Mouse (Mus musculus) T-helper 2 cell (primary cell): ENCODE data around the gene Slc8b1.

ENCODE experiments used
- in situ Hi-C: fragments of 300-600 bp; cut with MboI, MseI; formaldehyde crosslinking; loops from one replicate; pipeline ENCODE4 v1.15.1; 2025; ENCODE audit warnings: high pct_unique_total_duplicates

Slc8b1 gene

DNA sequence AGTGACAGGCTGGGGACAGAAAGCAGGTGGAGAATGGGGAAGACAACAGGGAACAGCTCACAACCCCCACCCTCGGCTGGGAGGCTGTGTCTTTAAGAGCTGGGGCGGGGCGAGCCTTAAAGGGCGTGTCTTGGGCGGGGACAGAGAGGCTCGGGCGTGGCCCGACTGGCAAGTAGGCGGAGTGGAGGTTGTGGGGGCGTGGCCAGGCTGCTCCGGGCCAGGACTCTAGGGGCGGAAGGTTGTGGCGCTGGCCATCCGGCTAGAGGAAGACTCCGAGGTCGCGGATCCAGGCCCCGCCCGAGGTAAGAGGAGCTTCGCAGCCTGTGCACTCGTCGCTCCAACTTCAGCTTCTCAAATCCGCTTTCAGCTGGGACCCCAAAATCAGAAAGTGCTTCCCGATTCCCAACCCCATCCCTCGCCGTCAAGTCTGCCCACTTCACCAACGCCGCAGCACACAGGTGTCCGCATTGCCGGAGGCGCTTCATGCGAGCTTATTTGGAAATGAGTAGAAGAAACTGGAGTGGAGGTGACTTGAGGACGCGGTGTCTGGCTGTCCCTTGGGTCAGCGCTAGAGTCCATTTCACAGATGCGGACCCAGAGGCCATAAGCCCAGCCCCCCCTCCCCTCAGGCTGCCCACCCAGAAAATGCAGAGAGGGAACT is at the start of gene Slc8b1:
Slc8b1 (plus strand) TSS at position 187 of the 661 bp plus-strand sequence.
- in situ Hi-C loops, result loop anchor here (10.0 kb wide), 1 partner anchor 944 kb away; the partner anchor contains the start of genes Erp29 and Tmem116

DNA sequence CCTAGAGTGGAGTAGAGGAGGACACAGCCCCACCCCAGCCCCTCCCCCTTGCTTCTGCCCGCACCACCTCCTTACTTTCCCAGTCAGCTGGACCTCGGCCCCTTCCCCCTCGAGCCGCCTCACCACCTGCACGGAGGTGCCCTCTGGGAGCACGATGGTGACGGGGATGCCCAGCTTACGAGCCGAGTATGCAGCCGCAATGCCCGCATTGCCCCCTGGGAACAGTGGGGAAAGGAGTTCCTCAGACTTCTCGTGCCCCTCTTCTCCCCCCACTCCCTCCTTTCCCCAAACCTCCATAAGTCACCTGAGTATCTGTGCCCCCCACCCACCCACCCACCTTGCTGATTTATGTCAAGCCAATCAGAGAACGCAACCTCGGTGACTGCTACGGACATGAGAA is 49.1 kb upstream of the Slc8b1 start:
- in situ Hi-C loops, result no loop called here

DNA sequence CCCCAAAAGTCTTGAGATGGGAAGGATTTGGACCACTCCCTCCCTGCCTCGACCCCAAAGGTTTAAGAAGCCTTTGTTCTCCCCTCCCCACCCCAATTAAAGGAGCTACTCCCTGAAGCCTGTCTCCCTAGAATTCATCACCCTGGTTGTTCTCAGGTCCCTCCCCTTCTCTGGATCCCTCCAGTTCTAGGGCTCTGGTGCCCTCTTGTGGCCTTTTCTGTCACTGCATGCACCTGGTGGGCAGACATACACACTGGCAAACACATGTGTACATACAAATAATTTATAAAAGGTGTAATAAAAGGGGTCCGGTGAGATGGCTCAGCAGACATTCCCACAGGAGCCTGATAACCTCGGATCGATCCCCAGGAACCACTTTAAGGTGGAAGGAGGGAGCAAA is 46.6 kb upstream of the Slc8b1 start:
- in situ Hi-C loops, result no loop called here

DNA sequence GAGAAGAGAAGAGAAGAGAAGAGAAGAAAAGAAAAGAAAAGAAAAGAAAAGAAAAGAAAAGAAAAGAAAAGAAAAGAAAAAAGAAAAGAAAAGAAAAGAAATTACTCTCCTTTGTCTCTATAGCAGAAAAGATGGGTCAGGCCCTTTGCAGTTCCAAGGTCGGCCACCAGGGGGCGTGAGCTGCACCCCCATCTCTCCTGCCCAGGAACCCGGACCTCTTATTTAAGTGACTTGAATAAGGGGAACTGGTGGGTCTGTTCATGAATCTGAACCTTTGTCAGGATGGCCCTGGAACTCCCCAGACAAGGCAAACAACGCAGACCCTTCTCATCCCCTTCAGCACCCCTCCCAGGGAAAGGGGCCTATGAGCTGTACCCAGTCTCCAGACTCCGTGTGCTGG is 45.9 kb upstream of the Slc8b1 start:
- in situ Hi-C loops, result no loop called here

DNA sequence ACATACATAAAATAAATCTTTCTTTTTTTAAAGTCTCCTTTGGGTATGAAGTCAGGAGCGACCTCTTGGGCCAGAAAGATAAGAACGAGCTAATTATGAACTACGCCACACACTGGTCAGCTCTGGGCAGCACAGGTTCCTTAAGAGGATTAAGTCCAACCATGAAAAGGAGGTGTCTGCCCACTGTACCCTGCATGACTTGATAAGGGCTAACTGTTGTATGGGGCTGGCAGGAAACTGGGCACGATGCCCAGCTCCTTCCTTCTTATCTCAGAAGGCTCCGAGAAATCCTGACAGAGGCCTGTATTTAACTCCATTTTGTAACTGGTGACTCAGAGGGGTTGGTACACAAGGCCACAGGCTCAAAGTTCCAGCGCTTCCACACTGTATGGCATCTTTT is 45.1 kb upstream of the Slc8b1 start:
- in situ Hi-C loops, result no loop called here

DNA sequence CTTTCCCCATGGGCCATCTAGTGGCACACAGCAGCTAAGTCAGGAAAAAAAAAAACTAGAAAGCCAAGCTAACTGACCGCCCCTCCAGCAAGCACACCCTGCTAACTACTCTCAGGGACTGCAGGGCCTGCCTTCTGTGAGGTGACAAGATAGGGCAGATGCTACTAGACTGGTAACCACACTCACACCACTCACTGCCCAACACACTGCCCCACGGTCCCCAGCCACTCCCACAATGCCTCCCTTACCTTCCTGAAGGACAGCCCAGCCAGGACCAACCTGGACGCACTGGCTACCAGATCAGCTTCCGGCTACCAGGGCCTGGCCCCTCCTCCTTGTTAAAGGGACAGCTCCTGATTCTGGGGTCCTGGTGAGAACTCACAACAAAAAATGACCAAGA is 43.9 kb upstream of the Slc8b1 start:
- in situ Hi-C loops, result no loop called here

DNA sequence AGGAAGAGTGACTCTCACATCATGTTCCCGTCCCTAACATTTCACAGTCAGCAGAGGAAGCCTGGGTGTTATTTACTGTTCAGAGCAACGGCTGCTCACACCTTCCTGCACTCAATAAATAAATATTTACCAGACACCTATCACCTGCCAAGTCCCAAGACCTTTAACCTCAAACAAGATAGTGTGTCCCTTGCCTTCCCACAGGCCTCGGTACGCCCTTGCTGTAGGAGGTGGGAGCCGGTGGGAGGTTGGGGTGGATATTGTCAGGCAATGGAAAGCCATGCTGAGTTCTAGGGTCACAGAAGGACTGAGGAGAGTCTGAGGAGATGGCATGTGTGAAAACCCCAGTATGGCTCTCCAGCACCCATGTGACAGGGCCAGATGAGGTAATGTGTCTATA is 42.6 kb upstream of the Slc8b1 start:
- in situ Hi-C loops, result no loop called here

DNA sequence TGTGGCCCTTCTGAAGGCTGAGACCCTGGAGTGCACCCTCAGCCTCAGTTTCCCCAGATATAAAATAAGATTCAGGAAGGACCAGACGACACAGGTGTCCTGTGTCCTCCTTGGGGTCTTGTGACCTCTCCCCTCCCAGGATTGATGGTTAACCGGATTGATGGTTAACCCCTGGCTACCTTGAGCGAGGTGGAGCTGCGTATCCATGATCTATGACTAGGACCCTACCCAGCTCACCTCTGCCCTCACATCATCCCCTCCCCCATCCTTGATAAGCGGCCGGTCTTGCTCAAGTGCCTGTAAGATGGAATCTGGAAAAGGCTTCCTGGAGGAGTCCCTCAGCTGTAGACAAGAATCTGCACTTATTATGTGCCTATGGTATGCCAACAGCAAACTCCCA is 42.1 kb upstream of the Slc8b1 start:
- in situ Hi-C loops, result no loop called here

DNA sequence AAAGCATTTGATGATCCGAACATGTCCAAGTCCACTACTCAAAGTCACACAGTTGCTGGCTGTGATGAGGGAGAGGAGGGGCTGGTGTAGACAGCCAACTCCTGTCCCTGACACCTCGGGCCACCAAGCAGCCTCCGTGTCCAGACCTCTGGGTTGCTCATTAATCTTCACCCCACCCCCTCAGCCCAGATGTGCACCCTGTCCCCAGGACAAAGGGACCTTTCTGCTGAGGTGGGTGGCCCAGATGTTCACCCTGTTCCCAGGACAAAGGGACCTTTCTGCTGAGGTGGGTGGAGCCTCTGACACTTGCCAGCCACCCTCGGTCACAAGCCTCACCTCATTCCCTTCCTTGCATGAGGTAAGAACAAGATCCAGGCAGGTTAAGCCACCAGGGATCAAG is 39.4 kb upstream of the Slc8b1 start:
- in situ Hi-C loops, result no loop called here

DNA sequence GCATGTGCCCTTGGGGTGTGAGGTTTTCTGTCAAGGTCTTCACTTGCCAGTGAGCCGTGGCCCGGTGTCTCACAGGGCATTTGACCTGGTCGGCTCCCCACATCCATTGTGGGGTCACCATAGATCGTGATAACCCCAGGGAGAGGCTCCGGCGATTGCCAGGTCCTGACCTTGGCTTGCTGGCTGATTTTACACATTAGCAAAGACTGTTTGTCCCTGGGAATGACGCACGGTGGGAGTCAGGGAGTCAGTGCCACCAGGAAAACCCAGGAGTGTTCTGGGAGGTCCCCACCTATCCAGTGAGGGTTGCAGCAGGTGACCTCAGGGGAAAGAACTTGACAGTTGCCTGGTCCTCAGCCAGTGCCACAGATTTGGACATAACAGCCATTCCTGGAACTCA is 38.2 kb upstream of the Slc8b1 start, which contains the start of gene Sdsl:
Sdsl (minus strand) TSS at position 41 of the 400 bp plus-strand sequence.
- in situ Hi-C loops, result no loop called here

DNA sequence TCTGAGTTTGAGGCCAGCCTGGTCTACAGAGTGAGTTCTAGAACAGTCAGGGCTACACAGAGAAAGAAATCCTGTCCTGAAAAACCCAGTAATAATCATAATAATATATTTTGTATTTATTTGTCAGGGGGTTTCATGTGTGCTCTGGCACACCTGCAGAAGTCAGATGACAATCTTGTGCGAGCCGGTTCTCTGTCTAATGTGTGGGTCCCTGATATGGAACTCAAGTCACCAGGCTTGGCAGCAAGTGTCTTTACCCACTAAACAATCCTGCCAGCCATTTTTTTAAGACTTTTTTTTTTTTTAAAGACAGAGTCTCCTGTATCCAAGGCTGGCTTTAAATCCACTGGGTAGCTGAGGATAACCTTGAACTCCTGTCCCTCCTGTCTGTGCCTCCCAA is 37.6 kb upstream of the Slc8b1 start:
- in situ Hi-C loops, result no loop called here

DNA sequence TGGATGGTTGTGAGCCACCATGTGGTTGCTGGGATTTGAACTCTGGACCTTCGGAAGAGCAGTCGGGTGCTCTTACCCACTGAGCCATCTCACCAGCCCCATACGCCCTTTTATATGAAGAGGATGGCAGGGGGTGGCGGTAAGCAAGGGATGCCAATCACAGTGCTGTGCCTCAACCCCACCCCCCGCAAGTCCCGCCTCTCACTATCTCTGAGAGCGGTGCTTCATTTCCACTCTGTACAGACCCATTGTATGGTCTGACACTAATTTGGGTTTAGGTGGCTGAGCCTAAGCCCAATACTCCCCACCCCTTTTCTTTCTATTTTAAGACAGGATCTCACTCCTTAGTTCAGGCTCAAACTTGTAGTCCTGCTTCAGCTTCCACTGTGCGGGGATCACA is 35.1 kb upstream of the Slc8b1 start:
- in situ Hi-C loops, result no loop called here

DNA sequence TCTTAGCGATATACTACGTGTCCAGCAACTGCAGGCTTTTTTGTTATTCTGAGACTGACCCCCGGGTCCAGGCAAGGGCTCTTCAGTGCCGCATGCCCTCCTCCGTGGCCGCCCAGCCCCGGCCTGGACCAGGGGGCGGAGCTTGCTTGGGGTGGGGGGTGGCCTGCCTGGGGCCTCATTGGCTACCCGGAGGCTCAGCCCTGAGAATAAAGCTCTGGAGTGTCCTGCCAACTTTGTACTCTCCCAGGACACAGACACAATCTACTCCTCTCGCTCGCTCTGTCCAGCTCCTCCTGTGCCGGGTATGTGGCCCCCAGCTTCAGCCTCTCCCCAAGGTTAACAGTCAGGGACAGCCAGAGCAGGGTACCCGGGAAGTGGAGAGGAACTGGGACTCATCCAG is 34.7 kb upstream of the Slc8b1 start, which contains the start of gene Sds:
Sds (plus strand) TSS at position 231 of the 400 bp plus-strand sequence.
- in situ Hi-C loops, result no loop called here

DNA sequence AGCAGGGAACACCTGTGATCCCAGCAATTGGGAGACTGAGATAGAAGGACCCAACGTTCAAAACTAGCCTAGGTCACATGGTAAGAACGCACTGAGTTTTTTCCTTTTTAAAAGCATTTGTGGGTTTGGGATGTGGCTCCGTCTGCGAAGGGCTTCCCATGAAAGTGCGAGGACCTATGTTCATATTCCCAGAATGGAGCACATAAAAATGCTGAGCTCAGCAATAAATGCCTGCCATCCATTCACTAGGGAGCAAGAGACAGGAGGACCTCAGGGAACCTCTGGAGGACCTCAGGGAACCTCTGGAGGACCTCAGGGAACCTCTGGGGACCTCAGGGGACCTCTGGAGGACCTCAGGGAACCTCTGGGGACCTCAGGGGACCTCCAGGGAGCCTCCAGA is 33.0 kb upstream of the Slc8b1 start:
- in situ Hi-C loops, result no loop called here

DNA sequence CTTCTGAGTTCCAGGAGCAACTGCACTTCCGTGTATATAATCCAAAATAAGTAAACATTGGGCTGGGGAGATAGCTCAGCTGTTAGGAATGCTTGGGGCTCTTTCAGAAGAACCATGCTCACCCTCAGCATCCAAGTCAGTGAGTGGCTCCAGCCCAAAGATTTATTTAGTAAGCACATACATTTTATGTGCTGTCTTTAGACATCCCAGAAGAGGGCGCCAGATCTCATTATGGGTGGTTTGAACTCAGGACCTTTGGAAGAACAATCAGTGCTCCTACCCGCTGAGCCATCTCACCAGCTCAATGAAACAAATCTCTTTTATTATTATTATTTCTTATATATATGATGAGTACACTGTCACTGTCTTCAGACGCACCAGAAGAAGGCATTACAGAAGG is 31.4 kb upstream of the Slc8b1 start:
- in situ Hi-C loops, result no loop called here

DNA sequence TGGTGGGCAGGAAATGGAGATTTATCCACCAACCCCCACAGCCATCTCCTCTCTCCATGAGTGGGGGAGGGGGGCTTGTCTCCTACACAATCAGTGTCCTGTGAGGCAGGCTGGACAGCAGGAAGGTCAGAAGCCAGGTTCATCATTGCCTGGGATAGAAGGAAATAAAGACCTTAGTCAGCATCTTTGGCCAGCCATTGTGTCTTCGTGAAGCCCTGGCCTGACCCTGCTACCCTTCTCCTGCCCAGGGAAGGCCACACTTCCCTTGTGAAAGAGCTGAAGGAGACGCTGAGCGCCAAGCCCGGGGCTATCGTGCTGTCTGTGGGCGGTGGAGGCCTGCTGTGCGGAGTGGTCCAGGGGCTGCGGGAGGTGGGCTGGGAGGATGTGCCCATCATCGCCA is 29.8 kb upstream of the Slc8b1 start:
- in situ Hi-C loops, result no loop called here

DNA sequence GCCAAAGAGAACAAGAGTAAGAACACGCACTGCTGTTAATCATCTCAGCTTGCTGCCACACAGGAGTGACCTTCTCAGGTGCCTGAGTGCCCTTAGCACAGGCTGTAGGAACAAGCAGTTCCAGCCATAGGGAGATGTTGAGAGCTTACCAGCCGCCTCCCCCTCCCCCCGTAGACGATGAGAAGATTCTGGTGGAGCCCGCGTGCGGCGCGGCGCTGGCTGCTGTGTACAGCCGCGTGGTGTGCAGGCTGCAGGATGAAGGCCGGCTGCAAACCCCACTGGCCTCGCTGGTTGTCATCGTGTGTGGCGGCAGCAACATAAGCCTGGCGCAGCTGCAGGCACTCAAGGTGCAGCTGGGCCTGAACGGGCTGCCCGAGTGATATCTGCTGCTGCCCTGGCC is 27.6 kb upstream of the Slc8b1 start:
- in situ Hi-C loops, result no loop called here

DNA sequence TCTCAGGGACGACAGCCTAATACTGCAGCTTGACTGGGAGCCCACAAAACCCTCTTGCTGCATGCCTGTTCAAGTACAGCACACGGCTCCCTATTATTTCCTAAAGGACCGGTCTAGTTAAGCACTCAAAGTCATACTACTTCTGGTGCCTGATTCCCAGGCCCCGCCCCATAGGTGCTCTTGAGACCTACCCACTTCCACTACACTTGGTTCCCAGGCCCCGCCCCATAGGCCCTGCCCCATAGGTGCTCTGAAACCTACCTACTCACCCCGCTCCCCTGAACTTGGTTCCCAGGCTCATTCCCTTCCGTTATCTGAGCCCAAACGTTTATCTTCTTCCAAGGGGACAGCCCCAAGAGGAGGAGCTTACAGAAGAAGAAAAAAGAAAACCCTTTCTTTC is 23.1 kb upstream of the Slc8b1 start:
- in situ Hi-C loops, result no loop called here

DNA sequence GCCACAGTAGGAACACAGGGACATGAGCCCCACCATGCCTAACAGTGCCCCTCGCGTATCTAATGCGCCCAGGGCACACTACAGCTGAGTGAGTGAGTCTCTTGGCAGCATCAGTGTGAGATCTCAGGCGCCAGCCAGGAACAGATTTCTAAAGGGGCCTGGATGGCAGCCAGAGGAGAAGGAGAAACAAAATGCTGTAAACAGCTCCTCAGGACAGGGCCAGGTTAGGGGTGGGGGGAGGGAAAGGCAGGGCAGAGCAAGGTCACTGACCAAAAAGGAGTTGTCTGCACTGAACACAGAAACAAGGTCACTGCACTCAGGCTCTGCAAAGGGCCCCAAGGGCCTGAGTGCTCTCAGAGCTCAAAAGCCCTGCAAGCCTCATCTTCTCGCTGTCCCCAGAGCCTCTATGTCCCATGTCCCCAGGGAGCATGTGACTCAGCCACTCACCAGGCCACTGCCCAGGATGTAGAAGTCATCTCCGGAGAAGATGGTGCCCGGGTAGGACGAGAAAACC is 20.2 kb upstream of the Slc8b1 start:
- in situ Hi-C loops, result no loop called here

DNA sequence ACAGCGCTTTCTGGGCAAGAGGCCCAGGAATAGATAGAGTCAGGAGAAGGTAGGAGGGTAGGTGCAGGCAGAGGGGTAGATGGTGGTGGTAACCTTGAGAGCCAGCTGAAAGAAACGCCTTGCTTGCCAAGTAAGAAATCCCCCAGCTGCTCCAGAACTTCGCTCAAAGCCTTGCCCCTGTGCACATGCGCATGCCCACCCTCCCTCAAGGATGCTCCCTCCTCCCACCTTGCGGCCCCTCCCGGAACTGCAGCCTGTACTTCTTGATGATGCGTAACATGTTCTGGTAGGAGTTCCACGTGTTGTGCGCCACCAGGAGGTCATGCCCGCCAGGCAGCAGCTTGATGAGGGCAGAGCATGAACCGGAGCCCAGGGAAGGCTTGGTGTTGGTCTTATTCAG is 18.5 kb upstream of the Slc8b1 start:
- in situ Hi-C loops, result no loop called here

DNA sequence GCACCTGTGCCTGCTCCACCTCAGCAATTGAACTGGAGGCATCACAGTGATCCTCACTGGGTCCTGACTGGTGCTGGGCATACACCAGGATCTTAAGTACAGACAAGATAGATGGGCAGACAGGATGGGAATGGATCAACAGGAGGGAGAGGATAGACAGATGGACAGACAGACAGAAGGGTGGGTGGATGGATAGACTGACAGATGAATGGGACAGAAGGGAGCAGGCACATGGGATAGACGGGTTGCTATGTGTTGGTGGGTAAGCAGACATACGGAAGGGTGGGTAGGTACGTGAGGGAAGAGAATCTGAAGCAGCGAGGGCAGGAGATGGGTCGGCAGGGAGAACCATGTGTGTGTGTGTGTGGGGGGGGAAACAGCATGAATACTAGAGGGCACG is 17.5 kb upstream of the Slc8b1 start:
- in situ Hi-C loops, result no loop called here

DNA sequence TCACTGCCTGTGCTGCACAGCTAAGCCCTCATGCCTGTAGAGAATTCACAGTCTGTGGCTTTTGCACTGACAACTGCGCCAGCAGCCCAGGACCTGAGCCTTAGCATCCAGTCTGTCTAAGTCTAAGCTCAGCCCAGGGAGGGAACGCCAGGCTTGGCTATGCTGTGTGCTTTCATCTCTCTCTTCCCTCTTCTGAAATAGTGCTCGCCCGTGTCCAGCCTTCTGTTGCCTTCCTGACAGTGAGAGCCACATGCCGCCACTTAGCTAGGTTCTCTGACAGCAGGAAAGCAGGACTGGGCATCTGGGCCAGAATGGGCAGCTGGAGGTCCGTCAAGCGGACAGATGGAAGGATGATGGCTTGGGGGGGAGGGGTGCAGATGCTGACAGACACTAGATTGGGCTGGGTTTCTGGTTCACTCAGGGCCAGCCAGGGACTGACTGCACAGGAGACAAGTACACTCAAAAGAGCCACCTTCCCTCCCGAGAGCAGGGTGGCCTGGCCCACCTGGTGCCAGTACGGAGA is 17.0 kb upstream of the Slc8b1 start:
- in situ Hi-C loops, result no loop called here

DNA sequence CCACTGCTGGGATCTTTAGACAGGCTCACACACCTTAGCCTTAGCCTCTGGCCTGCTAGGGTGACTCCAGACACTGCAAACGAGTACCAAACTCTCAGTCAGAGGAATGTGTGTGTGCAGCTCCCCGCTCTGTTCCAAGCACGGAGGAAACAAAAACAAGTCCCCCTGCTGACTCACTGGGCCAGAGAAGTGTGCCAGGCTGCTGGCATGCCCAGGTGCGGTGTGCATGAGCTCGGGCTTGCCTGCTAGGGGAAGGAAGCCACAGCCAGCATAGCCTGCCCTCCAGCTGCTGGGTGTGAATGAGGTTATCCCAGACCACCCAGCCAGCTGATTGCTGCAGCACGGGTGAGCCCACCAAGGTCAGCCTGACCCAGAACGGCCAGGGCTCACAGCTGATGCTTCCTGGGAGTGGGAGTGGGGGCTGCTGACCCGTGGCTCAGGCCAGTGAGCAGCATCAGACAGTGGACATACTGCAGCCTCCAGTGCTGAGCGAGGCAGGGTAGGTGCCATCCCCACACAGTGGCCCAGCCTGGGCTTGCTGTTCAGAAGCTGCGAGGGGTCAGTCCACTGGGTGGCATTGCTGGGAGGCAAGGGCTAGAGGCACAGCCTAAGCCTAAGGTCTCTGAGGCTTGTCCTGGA is 15.8 kb upstream of the Slc8b1 start:
- in situ Hi-C loops, result no loop called here
